Mouse (Mus musculus): ENCODE results near the gene Gm20388. TPM values are rescaled to one million over a fixed set of nuclear protein-coding genes. Genes with fewer than 3 reads are reported as not detected.
"Not testable (repeated sequence)": the region's sequence is repeated elsewhere in the genome, so short reads cannot be mapped to it uniquely, and the experiment has no call there.

The Gm20388 gene
- polyA plus RNA-seq, 1 experiment from 2014 or later: 3.6 TPM

DNA sequence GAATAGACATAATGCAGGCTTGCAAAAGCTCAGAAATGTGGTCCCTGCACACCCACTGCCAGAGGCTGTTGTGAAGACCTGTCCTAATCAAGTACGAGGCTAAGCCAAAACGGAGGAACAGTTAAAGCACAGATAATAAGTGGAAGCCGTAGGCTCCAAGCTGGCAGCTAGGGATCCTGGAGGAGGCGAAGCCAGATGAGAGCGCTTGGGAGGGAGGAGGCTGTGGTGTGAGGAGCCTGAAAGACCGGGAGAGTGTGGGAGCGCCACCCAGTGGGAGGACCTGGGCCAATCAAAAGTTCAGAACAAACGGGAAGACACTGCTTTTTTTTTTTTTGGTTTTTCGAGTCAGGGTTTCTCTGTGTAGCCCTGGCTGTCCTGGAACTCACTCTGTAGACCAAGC lies 3280.0 kb downstream of the Gm20388 start:
- Histone ChIP-seq H3K27me3 (replicated peaks; ENCODE audit: low read depth, poor library complexity, severe bottlenecking) (0 out of 2 replicates have a peak, but pooled peaks cover 4% of the 10 kb centered on the region), H3K4me3 (peak overlapping the region; percentile 4; the same call in 1 of the 2 replicates), H3K36me3 (replicated peaks) (no peaks in the 10 kb centered on the region), H3K27ac (replicated peaks) (0 out of 2 replicates have a peak overlapping the region, but pooled peaks have one; percentile 59), H3K4me1 (peaks cover 42% of the 10 kb centered on the region), H3K9me3 (no peaks in the 10 kb centered on the region)
- WGBS: 3% methylated on average over 9 of the region's 9 CpGs
- peak; percentile 87 for DNase-seq (ENCODE audit: low spot score)

- no peak for DNase-seq (ENCODE audit: low spot score)
- no peaks in the 10 kb centered on the region for H3K9me3 ChIP-seq
These were observed 3281.3 kb downstream of the Gm20388 start for GRCm38 (mm10) chr8:123191908-123192307.

DNA sequence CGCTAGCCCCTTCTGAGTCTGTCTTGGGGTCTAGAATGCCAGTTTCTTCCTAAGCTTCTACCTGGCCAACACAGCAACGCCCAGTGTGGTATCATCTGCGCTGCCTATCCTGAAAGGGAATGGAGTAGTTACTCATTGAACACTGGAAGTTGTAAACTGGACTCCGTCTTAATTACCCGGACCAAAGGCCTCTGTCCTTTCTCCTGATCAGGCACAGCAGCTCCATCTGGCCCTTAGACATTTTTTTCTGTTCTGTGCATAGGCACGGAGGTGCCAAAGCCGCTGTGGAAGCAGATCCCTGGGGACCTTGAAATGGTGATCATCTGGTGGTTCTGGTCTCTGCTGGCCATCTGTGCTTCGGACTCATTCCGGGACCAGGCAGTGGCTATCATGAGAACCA lies 3283.1 kb downstream of the Gm20388 start:
- H3K36me3 ChIP-seq (replicated peaks): no peaks in the 10 kb centered on the region
- peaks cover 11% of the 10 kb centered on the region for H3K4me1 ChIP-seq
- no peak for DNase-seq (ENCODE audit: low spot score)
- H3K9me3 ChIP-seq: no peaks in the 10 kb centered on the region
- no peak overlapping the region for H3K4me3 ChIP-seq
- 90% methylated on average over 9 of the region's 9 CpGs for WGBS
- no peaks in the 10 kb centered on the region for H3K27me3 ChIP-seq (replicated peaks; ENCODE audit: low read depth, poor library complexity, severe bottlenecking)
- H3K27ac ChIP-seq (replicated peaks): no peak overlapping the region

More at GRCm38 (mm10) chr8:123191908-123192307, 3281.3 kb downstream of the Gm20388 start:
- 64% methylated on average over 8 of the region's 8 CpGs for WGBS
- Histone ChIP-seq H3K4me3 (no peak overlapping the region), H3K27ac (replicated peaks) (no peak overlapping the region), H3K36me3 (replicated peaks) (no peaks in the 10 kb centered on the region), H3K27me3 (replicated peaks; ENCODE audit: low read depth, poor library complexity, severe bottlenecking) (0 out of 2 replicates have a peak, but pooled peaks cover 1% of the 10 kb centered on the region), H3K4me1 (peaks cover 30% of the 10 kb centered on the region)

GRCm38 (mm10) chr8:123197016-123197415 lies 3286.4 kb downstream of the Gm20388 start:
- not testable (repeated sequence) for H3K4me3 ChIP-seq; DNase-seq (ENCODE audit: low spot score)
- WGBS: 79% methylated on average over 5 of the region's 5 CpGs

DNA sequence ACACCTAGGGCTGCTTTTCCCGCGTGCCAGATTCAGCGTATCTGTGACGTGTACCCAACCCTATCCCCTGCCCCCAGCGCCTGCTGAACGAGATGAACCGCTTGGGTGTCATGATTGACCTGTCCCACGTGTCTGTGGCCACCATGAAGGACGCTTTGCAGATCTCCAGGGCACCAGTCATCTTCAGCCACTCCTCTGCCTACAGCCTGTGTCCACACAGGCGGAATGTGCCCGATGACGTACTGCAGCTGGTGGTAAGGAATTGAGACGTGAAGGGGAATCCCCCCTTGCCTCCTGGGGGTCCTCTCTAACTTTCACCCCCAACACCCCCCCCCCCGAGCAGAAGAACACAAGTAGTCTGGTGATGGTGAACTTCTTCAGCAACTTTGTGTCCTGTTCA lies 3289.2 kb downstream of the Gm20388 start:
- Histone ChIP-seq H3K27ac (replicated peaks) (no peak overlapping the region), H3K4me3 (no peak overlapping the region)

More at GRCm38 (mm10) chr8:123197016-123197415, 3286.4 kb downstream of the Gm20388 start:
- H3K9me3 ChIP-seq; H3K27ac ChIP-seq (replicated peaks); H3K36me3 ChIP-seq (replicated peaks); H3K27me3 ChIP-seq (replicated peaks; ENCODE audit: low read depth, poor library complexity, severe bottlenecking); H3K4me1 ChIP-seq: not testable (repeated sequence)

DNA sequence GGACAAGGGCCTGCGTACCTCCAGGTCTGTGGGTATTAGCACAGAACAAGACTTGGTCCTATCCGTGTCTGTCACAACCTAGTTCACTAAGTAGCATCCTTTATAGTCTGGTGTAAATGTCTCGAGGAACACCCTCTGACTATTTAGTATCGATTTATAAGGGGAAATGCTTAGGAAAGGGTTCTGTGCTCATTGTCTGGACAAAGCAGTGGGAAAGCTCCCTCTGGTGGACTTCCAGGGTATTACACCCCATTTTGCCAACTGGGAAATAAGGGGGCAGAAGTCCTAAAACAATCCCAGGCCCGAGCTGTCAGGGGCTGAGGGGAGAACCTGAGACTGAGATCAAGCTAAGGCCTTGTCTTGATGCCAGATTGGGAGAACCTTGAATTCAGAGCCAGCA lies 3291.6 kb downstream of the Gm20388 start:
- Histone ChIP-seq H3K27ac (replicated peaks) (peak overlapping the region; percentile 14; the same call in 1 of the 2 replicates), H3K36me3 (replicated peaks) (peaks cover 35% of the 10 kb centered on the region)
- 36% methylated on average over 5 of the region's 5 CpGs for WGBS

More for the DNA sequence above, 3289.2 kb downstream of the Gm20388 start:
- Histone ChIP-seq H3K9me3 (no peaks in the 10 kb centered on the region), H3K4me1 (no peaks in the 10 kb centered on the region), H3K36me3 (replicated peaks) (peaks cover 14% of the 10 kb centered on the region), H3K27me3 (replicated peaks; ENCODE audit: low read depth, poor library complexity, severe bottlenecking) (no peaks in the 10 kb centered on the region)
- WGBS: 82% methylated on average over 14 of the region's 14 CpGs
- DNase-seq (ENCODE audit: low spot score): no peak

DNA sequence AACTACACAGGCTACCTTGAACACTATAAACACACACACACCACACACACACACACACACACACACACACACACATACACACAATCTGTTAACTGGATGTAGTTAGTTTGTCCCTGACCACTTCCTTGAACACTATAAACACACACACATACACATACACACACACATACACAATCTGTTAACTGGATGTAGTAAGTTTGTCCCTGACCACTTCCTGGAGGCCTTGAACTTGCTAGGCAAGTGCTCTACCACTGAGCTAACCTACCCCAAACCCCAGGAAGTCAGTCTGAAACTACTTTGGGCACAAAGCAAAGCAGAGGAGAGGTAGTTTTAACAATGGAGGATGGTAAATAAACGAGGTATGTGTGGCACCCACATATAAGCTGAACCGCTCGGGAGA lies 3292.9 kb downstream of the Gm20388 start:
- no peaks in the 10 kb centered on the region for H3K27me3 ChIP-seq (replicated peaks; ENCODE audit: low read depth, poor library complexity, severe bottlenecking)
- H3K9me3 ChIP-seq: no peaks in the 10 kb centered on the region
- H3K4me1 ChIP-seq: no peaks in the 10 kb centered on the region
- no peak overlapping the region for H3K4me3 ChIP-seq
- WGBS: 89% methylated on average over 3 of the region's 3 CpGs
- H3K36me3 ChIP-seq (replicated peaks): peaks cover 48% of the 10 kb centered on the region
- H3K27ac ChIP-seq (replicated peaks): no peak overlapping the region
- no peak for DNase-seq (ENCODE audit: low spot score)

More for the DNA sequence above, 3291.6 kb downstream of the Gm20388 start:
- Histone ChIP-seq H3K9me3 (no peaks in the 10 kb centered on the region), H3K27me3 (replicated peaks; ENCODE audit: low read depth, poor library complexity, severe bottlenecking) (no peaks in the 10 kb centered on the region), H3K4me3 (no peak overlapping the region), H3K4me1 (no peaks in the 10 kb centered on the region)
- DNase-seq (ENCODE audit: low spot score): peak; percentile 84

DNA sequence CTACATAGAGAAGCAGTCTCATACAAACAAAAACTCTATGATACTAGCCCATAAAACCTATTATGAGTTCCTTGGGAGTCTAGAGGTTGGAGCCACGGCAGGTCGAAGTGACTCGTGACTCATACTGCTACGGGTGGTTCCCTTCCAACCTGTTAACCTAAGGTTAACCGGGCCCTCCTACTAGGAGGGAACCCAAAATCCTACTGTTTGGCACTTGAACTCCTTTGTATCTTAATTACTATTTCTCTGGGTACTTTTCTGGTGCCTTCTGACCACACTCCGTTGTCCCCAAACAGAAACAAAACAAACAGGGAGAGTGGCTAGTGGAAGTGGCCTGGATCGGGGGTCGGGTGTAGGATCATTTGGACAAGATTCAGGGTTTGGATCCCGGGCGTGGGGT lies 3301.2 kb downstream of the Gm20388 start:
- Histone ChIP-seq H3K4me1 (peaks cover 30% of the 10 kb centered on the region), H3K36me3 (replicated peaks) (peaks cover 37% of the 10 kb centered on the region), H3K27ac (replicated peaks) (peak overlapping the region; percentile 90), H3K4me3 (peak overlapping the region; percentile 99), H3K9me3 (no peaks in the 10 kb centered on the region), H3K27me3 (replicated peaks; ENCODE audit: low read depth, poor library complexity, severe bottlenecking) (no peaks in the 10 kb centered on the region; the same call in 1 of the 2 replicates)
- 52% methylated on average over 10 of the region's 10 CpGs for WGBS
- DNase-seq (ENCODE audit: low spot score): no peak

- no peaks in the 10 kb centered on the region; the same call in 1 of the 2 replicates for H3K27me3 ChIP-seq (replicated peaks; ENCODE audit: low read depth, poor library complexity, severe bottlenecking)
- peaks cover 30% of the 10 kb centered on the region for H3K36me3 ChIP-seq (replicated peaks)
- under 1% methylated on average over 76 of the region's 76 CpGs for WGBS
These were observed 3301.9 kb downstream of the Gm20388 start, which contains the start of the genes Chmp1a and Spata33 for GRCm38 (mm10) chr8:123212321-123213117. Gene Chmp1a (minus strand): TSS chr8:123212763. Gene Spata33 (plus strand): TSS chr8:123212832.

DNA sequence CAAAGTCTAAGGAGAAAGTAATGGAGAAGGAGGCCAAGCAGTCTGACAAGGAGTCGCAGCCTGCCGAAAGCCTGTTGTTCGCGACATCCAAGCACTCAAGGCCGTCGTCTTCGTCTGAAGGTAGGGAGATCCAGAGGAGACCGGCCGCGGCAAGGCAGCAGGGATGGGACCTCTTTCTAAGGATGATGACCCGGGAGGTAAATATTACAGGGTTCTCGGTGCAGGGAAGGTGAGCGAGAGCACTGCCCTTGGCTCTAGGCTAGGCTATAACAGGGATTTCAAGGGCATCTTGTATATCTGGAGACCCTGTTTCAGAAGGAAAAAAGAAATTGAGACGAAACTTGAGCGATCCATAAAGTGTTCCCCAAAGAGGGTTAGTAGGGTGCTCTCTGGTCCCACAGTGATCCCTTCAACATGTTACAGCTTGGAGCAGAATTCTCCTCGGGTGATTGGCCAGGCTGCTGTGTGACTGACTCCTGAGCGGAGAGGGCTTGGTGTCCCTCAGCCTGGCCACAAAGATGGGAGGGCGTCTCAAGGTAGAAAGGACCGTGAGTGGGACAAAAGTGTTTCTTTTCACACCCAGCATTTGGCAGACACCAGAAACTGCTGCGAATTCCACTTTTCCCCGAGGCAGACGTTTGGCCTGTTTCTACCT lies 3302.6 kb downstream of the Gm20388 start:
- DNase-seq (ENCODE audit: low spot score): no peak
- 25% methylated on average over 22 of the region's 22 CpGs for WGBS
- Histone ChIP-seq H3K27ac (replicated peaks) (peak overlapping the region; percentile 90), H3K27me3 (replicated peaks; ENCODE audit: low read depth, poor library complexity, severe bottlenecking) (no peaks in the 10 kb centered on the region; the same call in 1 of the 2 replicates), H3K9me3 (no peaks in the 10 kb centered on the region), H3K36me3 (replicated peaks) (peaks cover 23% of the 10 kb centered on the region), H3K4me3 (peak overlapping the region; percentile 99), H3K4me1 (peaks cover 30% of the 10 kb centered on the region)

More at GRCm38 (mm10) chr8:123212321-123213117, 3301.9 kb downstream of the Gm20388 start, which contains the start of the genes Chmp1a and Spata33:
- peak; percentile 99 for DNase-seq (ENCODE audit: low spot score)
- Histone ChIP-seq H3K9me3 (no peaks in the 10 kb centered on the region), H3K27ac (replicated peaks) (peak within 1 kb of the TSS; percentile 90), H3K4me3 (peak within 1 kb of the TSS; percentile 99), H3K4me1 (peaks cover 30% of the 10 kb centered on the region)

DNA sequence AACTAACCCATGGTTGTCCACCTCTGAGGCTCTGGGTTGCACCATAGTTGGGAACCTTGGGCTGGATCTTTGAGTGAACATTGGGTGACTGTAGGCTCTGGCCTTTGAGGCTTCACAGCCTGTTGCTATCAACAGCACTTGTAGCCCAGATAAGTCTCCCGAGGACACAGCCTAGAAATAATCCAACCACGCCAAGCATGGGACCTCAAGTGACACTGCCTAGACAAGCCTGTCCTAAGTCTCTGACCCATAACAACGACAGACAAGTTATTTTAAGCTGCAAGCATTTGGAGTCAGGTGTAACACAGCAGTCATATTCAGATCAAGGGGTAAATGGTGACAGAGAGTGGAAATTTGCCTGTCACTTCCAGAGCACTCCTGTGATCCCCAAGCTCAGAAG lies 3304.8 kb downstream of the Gm20388 start:
- WGBS: 84% methylated on average over 3 of the region's 3 CpGs
- H3K36me3 ChIP-seq (replicated peaks): 0 out of 2 replicates have a peak, but pooled peaks cover 1% of the 10 kb centered on the region

GRCm38 (mm10) chr8:123220917-123221316 lies 3310.3 kb downstream of the Gm20388 start:
- DNase-seq (ENCODE audit: low spot score): no peak
- H3K9me3 ChIP-seq: no peaks in the 10 kb centered on the region
- H3K36me3 ChIP-seq (replicated peaks): no peaks in the 10 kb centered on the region
- no peaks in the 10 kb centered on the region for H3K27me3 ChIP-seq (replicated peaks; ENCODE audit: low read depth, poor library complexity, severe bottlenecking)
- H3K4me3 ChIP-seq: no peak overlapping the region
- no peak overlapping the region for H3K27ac ChIP-seq (replicated peaks)
- H3K4me1 ChIP-seq: peaks cover 16% of the 10 kb centered on the region
- WGBS: 96% methylated on average over 1 of the region's 1 CpGs

More for the DNA sequence above, 3304.8 kb downstream of the Gm20388 start:
- no peaks in the 10 kb centered on the region; the same call in 1 of the 2 replicates for H3K27me3 ChIP-seq (replicated peaks; ENCODE audit: low read depth, poor library complexity, severe bottlenecking)
- no peaks in the 10 kb centered on the region for H3K9me3 ChIP-seq
- peaks cover 30% of the 10 kb centered on the region for H3K4me1 ChIP-seq
- H3K4me3 ChIP-seq: no peak overlapping the region
- no peak overlapping the region for H3K27ac ChIP-seq (replicated peaks)
- DNase-seq (ENCODE audit: low spot score): no peak

Measured in embryonic facial prominence, embryonic 10.5 days (tissue).